Mouse (Mus musculus) embryonic facial prominence, embryonic 12.5 days (tissue): ENCODE measurements around the gene Nup214. TPM values are rescaled to one million over a fixed set of nuclear protein-coding genes. Genes with fewer than 3 reads are reported as not detected.

Experiments used
- ATAC-seq: fragments of 200-750 bp; cut with Nextera tagmentation; 2 replicates; pipeline ENCODE4 v1.8.0; 2017; ENCODE audit not compliant: insufficient number of reproducible peaks, insufficient read depth, low FRiP score, low TSS enrichment
- H3K27ac ChIP-seq: fragments of 300-500 bp; sonication (generic); 2 replicates; pipeline ENCODE4 v1.5.1; 2016; ENCODE audit warnings: mild to moderate bottlenecking
- H3K27me3 ChIP-seq: fragments of 300-500 bp; sonication (generic); 2 replicates; pipeline ENCODE4 v1.6.1; 2016; ENCODE audit warnings: mild to moderate bottlenecking, moderate library complexity
- H3K36me3 ChIP-seq: fragments of 300-500 bp; sonication (generic); 2 replicates; pipeline ENCODE4 v1.6.1; 2016; ENCODE audit warnings: mild to moderate bottlenecking
- H3K4me1 ChIP-seq: fragments of 300-500 bp; sonication (generic); 2 replicates; pipeline ENCODE4 v1.6.1; 2016
- H3K4me2 ChIP-seq: fragments of 300-500 bp; sonication (generic); replicated peaks from 2 replicates; pipeline ENCODE4 v1.6.1; 2016; ENCODE audit warnings: mild to moderate bottlenecking, moderate library complexity
- H3K4me3 ChIP-seq: fragments of 300-500 bp; sonication (generic); 2 replicates; pipeline ENCODE4 v1.5.1; 2016; ENCODE audit warnings: mild to moderate bottlenecking
- H3K9ac ChIP-seq: fragments of 300-500 bp; sonication (generic); 2 replicates; pipeline ENCODE4 v1.6.1; 2016; ENCODE audit warnings: mild to moderate bottlenecking, moderate library complexity
- H3K9me3 ChIP-seq: fragments of 300-500 bp; sonication (generic); 2 replicates; pipeline ENCODE4 v1.6.1; 2016; ENCODE audit warnings: mild to moderate bottlenecking, moderate library complexity
- WGBS: fragments of 180-500 bp; shearing (Covaris S2); methylation state at CpG from one replicate; pipeline ENCODE4 v1.1.7; 2016; 5-methylcytosine and 5-hydroxymethylcytosine counted together
- polyA plus RNA-seq: library from polyadenylated mRNA; unstranded; fragments of >200 nt; fragmentation: Nextera tagmentation; extraction: Ambion mirVana; gene quantifications from 2 replicates; pipeline ENCODE4 v1.2.1, GENCODE M21; 2016

The Nup214 gene
- polyA plus RNA-seq, 1 experiment from 2014 or later = 81.1 TPM

DNA sequence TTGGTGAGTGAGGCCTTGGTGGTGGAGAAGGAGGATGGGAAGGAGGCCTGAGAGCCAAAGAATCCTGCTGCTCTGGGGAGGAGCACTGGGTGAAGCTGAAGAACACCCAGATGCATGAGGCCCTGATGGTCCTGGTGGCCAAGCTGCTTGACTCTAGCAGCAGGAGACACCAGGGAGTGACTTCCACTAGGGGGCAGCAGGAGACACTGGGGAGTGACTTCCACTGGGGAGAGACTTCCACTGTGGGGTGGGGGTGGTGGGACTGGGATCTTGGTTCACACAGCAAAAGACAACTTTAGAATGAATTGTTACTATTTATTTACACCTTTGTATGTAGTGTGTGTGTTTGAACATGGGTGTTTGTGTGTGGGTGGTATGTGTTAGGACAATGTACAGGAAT, 9.1 kb upstream of the Nup214 start:
- Histone ChIP-seq H3K9ac (no peak overlapping the region), H3K4me1 (no peaks in the 10 kb centered on the region), H3K27me3 (no peaks in the 10 kb centered on the region), H3K36me3 (peaks cover 18% of the 10 kb centered on the region), H3K9me3 (no peaks in the 10 kb centered on the region), H3K27ac (no peak overlapping the region), H3K4me3 (no peak overlapping the region), H3K4me2 (no peak overlapping the region)
- no peak for ATAC-seq

- no peak for ATAC-seq
- Histone ChIP-seq H3K36me3 (peaks cover 35% of the 10 kb centered on the region), H3K9ac (no peak overlapping the region), H3K27me3 (no peaks in the 10 kb centered on the region), H3K27ac (no peak overlapping the region), H3K9me3 (no peaks in the 10 kb centered on the region), H3K4me3 (no peak overlapping the region), H3K4me1 (no peaks in the 10 kb centered on the region), H3K4me2 (no peak overlapping the region)
- WGBS = 76% methylated on average over 8 of the region's 8 CpGs
Observed at GRCm38 (mm10) chr2:31966801-31967200, 7.4 kb upstream of the Nup214 start.

- Histone ChIP-seq H3K9ac (no peak overlapping the region), H3K9me3 (no peaks in the 10 kb centered on the region), H3K36me3 (peaks cover 41% of the 10 kb centered on the region), H3K27ac (no peak overlapping the region), H3K4me3 (no peak overlapping the region), H3K27me3 (no peaks in the 10 kb centered on the region), H3K4me1 (peaks cover 12% of the 10 kb centered on the region), H3K4me2 (no peak overlapping the region)
- 83% methylated on average over 4 of the region's 4 CpGs for WGBS
- no peak for ATAC-seq
Observed at GRCm38 (mm10) chr2:31972589-31972988, 1.6 kb upstream of the Nup214 start.

GRCm38 (mm10) chr2:31974809-31975371, 654 bp downstream of the Nup214 start:
- no peaks in the 10 kb centered on the region for H3K27me3 ChIP-seq
- peak overlapping the region; percentile 85 for H3K4me2 ChIP-seq
- no peaks in the 10 kb centered on the region for H3K9me3 ChIP-seq
- 10% methylated on average over 13 of the region's 13 CpGs for WGBS
- ATAC-seq = no peak
- peak overlapping the region; percentile 56 for H3K27ac ChIP-seq
- H3K36me3 ChIP-seq = peaks cover 55% of the 10 kb centered on the region
- H3K9ac ChIP-seq = peak overlapping the region; percentile 95
- peak overlapping the region; percentile 97 for H3K4me3 ChIP-seq
- H3K4me1 ChIP-seq = peaks cover 12% of the 10 kb centered on the region

GRCm38 (mm10) chr2:31987774-31988173, 13.5 kb downstream of the Nup214 start:
- no peak for ATAC-seq
- Histone ChIP-seq H3K4me3 (no peak overlapping the region), H3K36me3 (peaks cover 92% of the 10 kb centered on the region), H3K27me3 (no peaks in the 10 kb centered on the region), H3K9me3 (no peaks in the 10 kb centered on the region), H3K9ac (no peak overlapping the region), H3K4me2 (no peak overlapping the region), H3K27ac (no peak overlapping the region), H3K4me1 (no peaks in the 10 kb centered on the region)
- WGBS = 87% methylated on average over 1 of the region's 1 CpGs

- Histone ChIP-seq H3K4me1 (no peaks in the 10 kb centered on the region), H3K27me3 (no peaks in the 10 kb centered on the region), H3K4me2 (no peak overlapping the region), H3K4me3 (no peak overlapping the region), H3K36me3 (peaks cover 86% of the 10 kb centered on the region), H3K9ac (no peak overlapping the region), H3K27ac (no peak overlapping the region), H3K9me3 (no peaks in the 10 kb centered on the region)
- WGBS = 97% methylated on average over 4 of the region's 4 CpGs
- no peak for ATAC-seq
Observed at GRCm38 (mm10) chr2:31990961-31991360, 16.7 kb downstream of the Nup214 start.

DNA sequence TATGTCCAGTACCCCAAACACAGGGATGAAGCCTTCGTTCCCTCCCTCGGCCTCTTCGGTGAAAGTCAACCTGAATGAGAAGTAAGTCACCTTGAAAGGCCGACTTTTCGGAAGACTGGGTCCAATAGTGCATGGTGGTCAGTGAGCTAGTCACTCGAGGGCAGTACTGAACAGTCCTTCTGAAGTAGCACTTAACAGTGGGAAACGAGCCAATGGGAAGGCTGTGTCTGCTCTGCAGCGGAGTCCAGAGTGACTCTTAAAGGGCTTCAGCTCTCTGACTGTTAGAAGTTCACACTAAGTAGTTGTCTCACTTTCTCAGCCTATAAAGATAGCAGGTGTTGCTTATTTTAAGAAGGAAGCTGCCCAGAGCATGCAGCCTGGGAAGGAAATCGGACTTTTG, 20.7 kb downstream of the Nup214 start:
- Histone ChIP-seq H3K4me3 (no peak overlapping the region), H3K9me3 (no peaks in the 10 kb centered on the region), H3K27ac (no peak overlapping the region), H3K4me2 (no peak overlapping the region), H3K4me1 (no peaks in the 10 kb centered on the region), H3K9ac (no peak overlapping the region), H3K36me3 (peaks cover 91% of the 10 kb centered on the region), H3K27me3 (no peaks in the 10 kb centered on the region)
- WGBS = 95% methylated on average over 9 of the region's 9 CpGs
- no peak for ATAC-seq

DNA sequence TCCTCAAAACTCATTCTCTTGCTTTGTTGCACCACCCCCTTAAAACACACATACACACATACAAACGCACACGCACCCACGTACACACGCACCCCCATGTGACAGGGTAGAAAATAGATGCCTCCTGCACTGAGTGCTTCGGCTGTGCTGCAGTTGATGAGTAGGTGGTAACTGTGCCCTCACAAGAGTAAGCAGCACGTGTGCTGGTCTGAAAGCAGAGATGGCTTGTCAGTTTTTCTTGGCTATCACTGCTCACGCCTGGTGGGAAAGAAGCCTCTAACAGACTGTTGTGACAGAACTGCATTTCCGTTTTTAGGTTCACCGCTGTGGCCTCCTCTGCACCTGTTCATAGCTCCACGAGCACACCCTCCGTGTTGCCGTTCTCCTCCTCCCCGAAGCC, 21.8 kb downstream of the Nup214 start:
- 92% methylated on average over 13 of the region's 13 CpGs for WGBS
- Histone ChIP-seq H3K4me2 (no peak overlapping the region), H3K27ac (no peak overlapping the region), H3K4me3 (no peak overlapping the region), H3K9ac (no peak overlapping the region), H3K9me3 (no peaks in the 10 kb centered on the region), H3K4me1 (no peaks in the 10 kb centered on the region), H3K36me3 (peaks cover 85% of the 10 kb centered on the region), H3K27me3 (no peaks in the 10 kb centered on the region)
- no peak for ATAC-seq

- no peak overlapping the region for H3K4me3 ChIP-seq
- WGBS = 93% methylated on average over 5 of the region's 5 CpGs
- peaks cover 77% of the 10 kb centered on the region for H3K36me3 ChIP-seq
- H3K27ac ChIP-seq = no peak overlapping the region
- no peaks in the 10 kb centered on the region for H3K27me3 ChIP-seq
- H3K9ac ChIP-seq = no peak overlapping the region
- ATAC-seq = no peak
- H3K4me1 ChIP-seq = no peaks in the 10 kb centered on the region
- no peak overlapping the region for H3K4me2 ChIP-seq
- no peaks in the 10 kb centered on the region for H3K9me3 ChIP-seq
Observed at GRCm38 (mm10) chr2:31997539-31997938, 23.3 kb downstream of the Nup214 start.

GRCm38 (mm10) chr2:31998443-31998842, 24.2 kb downstream of the Nup214 start:
- H3K4me3 ChIP-seq = no peak overlapping the region
- H3K27ac ChIP-seq = no peak overlapping the region
- H3K9ac ChIP-seq = no peak overlapping the region
- H3K27me3 ChIP-seq = no peaks in the 10 kb centered on the region
- H3K36me3 ChIP-seq = peaks cover 77% of the 10 kb centered on the region
- H3K4me1 ChIP-seq = no peaks in the 10 kb centered on the region
- ATAC-seq = no peak
- WGBS = 71% methylated on average over 2 of the region's 2 CpGs
- no peak overlapping the region for H3K4me2 ChIP-seq
- no peaks in the 10 kb centered on the region for H3K9me3 ChIP-seq

DNA sequence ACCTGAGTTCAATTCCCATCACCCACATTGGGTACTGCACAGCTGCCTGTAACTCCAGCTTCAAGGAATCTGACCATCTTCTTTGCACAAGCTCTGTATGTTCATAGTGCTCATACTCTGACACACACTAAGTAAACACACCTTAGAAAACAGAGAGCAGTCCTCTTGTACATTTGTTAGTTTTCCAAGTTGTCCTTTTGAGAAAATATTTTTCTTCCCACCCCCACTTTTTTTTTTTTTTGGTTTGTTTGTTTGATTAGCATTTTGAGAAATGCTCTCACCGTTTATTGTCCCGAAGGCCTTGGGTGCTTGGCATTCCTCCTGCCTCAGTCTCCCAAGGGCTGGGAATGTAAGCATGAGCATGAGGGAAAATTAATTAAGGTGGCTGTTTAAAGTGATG, 34.1 kb downstream of the Nup214 start:
- 89% methylated on average over 2 of the region's 2 CpGs for WGBS
- H3K4me1 ChIP-seq = no peaks in the 10 kb centered on the region
- no peaks in the 10 kb centered on the region for H3K27me3 ChIP-seq
- H3K9ac ChIP-seq = no peak overlapping the region
- no peaks in the 10 kb centered on the region for H3K9me3 ChIP-seq
- ATAC-seq = no peak
- no peak overlapping the region for H3K4me3 ChIP-seq
- H3K27ac ChIP-seq = no peak overlapping the region
- H3K36me3 ChIP-seq = peaks cover 74% of the 10 kb centered on the region
- no peak overlapping the region for H3K4me2 ChIP-seq

DNA sequence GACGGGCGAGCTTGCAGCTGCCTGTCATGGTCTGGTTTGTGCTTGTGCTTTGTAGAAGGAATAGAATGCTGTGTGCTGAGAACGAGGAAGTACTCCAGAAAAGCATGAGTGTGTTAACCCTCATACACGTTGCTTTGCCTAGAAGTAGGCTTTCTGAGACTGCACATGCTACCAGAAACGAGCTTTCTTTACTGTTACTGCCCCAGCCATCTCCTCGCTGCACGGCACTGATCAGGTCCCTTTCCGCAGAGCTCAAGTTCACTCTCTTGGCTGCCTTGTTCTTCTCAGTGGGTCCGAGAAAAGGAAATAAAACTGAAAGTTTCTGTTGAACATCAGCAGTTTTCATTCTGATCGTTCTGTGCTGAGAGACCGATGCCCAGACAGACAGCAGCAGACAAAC, 34.5 kb downstream of the Nup214 start:
- Histone ChIP-seq H3K27me3 (no peaks in the 10 kb centered on the region), H3K4me2 (no peak overlapping the region), H3K27ac (no peak overlapping the region), H3K36me3 (peaks cover 72% of the 10 kb centered on the region), H3K9ac (no peak overlapping the region), H3K9me3 (no peaks in the 10 kb centered on the region), H3K4me3 (no peak overlapping the region), H3K4me1 (no peaks in the 10 kb centered on the region)
- no peak for ATAC-seq
- WGBS = 89% methylated on average over 11 of the region's 11 CpGs

DNA sequence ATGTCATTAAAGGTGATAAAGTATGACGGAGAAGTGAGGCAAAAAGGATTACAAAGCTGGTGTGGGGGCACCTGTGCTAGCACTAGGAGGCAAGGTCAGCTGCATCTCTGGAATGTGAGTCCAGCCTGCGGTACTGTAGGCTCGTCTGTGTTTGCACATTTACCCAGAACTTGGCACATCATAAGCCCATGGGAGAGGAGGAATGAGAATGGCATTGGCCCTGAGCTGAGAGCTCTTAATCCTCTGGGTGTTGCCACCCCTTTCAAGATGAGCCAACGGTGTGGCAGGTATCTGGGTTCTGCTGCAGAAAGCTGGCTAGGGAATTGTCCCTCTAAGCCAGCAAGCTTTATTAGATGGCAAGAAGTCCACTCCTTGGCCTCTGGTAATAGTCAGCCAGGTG, 45.5 kb downstream of the Nup214 start:
- no peak overlapping the region for H3K4me2 ChIP-seq
- H3K4me1 ChIP-seq = no peaks in the 10 kb centered on the region
- no peaks in the 10 kb centered on the region for H3K9me3 ChIP-seq
- no peak overlapping the region for H3K4me3 ChIP-seq
- no peak for ATAC-seq
- H3K9ac ChIP-seq = no peak overlapping the region
- H3K27ac ChIP-seq = no peak overlapping the region
- 88% methylated on average over 4 of the region's 4 CpGs for whole genome bisulfite sequencing
- H3K36me3 ChIP-seq = peaks cover 90% of the 10 kb centered on the region
- H3K27me3 ChIP-seq = no peaks in the 10 kb centered on the region
